Mouse (Mus musculus) liver, adult 2 months (tissue): Measurements from ENCODE around the gene Myl9.

ENCODE experiments used
- CTCF ChIP-seq: fragments of 200-500 bp; IDR thresholded peaks from 2 replicates; pipeline ENCODE4 v1.5.1; 2011; ENCODE audit warnings: low read depth, low read length, control low read depth
- POLR2A ChIP-seq: fragments of 200-500 bp; IDR thresholded peaks from 2 replicates; pipeline ENCODE4 v1.6.1; 2011; ENCODE audit warnings: low read length, control low read depth; ENCODE audit not compliant: insufficient read depth; ENCODE audit errors: extremely low read depth

DNA sequence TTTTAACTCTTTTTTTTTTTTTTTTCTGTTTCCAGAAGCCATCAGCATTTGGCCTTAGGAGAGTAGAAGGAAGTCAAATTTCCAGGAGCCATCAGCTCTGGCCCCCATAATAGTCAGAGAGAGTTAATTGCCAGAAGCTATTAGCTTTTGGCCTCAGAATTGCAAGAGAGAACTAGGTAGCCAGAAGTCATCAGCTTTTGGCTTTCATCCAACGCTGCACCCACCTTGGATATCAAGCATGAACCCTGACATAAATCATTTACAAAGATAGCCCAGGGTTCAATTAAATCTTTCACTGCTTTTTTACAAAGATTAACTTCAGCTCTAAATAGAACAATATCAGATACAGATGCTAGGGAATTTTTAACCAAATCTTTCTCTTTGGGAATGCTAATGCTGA, 23.3 kb downstream of the Myl9 start:
- no peak for TF ChIP-seq POLR2A
- no peak for TF ChIP-seq CTCF
